Mouse (Mus musculus) liver, embryonic 14.5 days (tissue): ENCODE results near the gene Tmprss6.

Source experiments
- CTCF ChIP-seq: IDR thresholded peaks from 2 replicates; pipeline ENCODE4 v1.5.1; 2016; ENCODE audit warnings: antibody characterized with exemption, low read depth, control low read depth
- EP300 ChIP-seq: IDR thresholded peaks from 2 replicates; pipeline ENCODE4 v1.6.1; 2016; ENCODE audit warnings: antibody characterized with exemption, low read depth

DNA sequence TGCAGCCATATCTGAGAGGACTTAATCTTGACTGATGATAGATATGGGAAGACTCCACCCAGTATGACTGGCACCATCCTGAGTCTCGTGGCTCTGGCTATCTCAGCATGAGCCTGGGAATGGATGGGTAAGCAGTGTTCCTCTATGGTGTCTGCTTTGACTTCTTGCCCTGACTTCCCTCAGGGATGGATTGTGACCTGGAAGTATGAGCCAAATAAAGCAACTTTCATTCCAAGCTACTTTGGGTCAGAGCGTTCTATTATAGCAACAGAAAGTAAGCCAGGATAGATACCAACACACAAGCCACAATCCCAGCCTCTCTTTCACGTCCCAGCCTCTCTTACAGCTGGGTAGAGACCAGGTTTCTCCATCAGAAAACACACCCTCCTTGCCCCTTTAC lies 37.1 kb upstream of the Tmprss6 start:
- TF ChIP-seq CTCF (no peak), EP300 (no peak)
